Mouse (Mus musculus): ENCODE measurements around the gene Cfap52. TPM values are rescaled to one million over a fixed set of nuclear protein-coding genes. Genes with fewer than 3 reads are reported as not detected.

Gene Cfap52
- polyA plus RNA-seq, 1 experiment from 2014 or later = 0.76 TPM

DNA sequence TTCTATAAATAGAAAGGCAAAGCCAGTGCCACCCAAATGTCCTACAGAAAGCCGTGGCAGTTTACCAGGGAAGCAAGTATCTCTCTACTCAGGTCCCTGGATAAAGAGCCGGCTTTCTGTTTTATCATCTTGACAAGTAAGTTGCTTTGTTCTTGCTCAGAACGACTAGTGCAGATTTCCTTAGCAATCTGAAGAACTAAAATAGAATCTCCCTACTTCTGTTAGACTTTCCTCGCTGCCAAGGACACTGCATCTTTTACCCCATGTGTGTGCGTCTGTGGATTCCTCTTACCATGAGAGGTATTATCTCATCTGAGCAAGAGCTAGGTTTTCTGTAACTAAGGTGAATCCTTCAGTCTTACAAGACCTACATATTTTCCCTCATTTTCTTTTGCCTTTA lies 76.9 kb downstream of the Cfap52 start:
- no peaks in the 10 kb centered on the region for H3K4me1 ChIP-seq
- WGBS = 80% methylated on average over 5 of the region's 5 CpGs
- H3K27me3 ChIP-seq = no peaks in the 10 kb centered on the region
- H3K4me3 ChIP-seq = no peak overlapping the region
- no peaks in the 10 kb centered on the region for H3K9me3 ChIP-seq
- no peaks in the 10 kb centered on the region for H3K36me3 ChIP-seq
- no peak overlapping the region for H3K9ac ChIP-seq
- H3K4me2 ChIP-seq (replicated peaks) = no peak overlapping the region
- no peak overlapping the region for H3K27ac ChIP-seq
- no peak for ATAC-seq (ENCODE audit: low FRiP score, low read depth)

DNA sequence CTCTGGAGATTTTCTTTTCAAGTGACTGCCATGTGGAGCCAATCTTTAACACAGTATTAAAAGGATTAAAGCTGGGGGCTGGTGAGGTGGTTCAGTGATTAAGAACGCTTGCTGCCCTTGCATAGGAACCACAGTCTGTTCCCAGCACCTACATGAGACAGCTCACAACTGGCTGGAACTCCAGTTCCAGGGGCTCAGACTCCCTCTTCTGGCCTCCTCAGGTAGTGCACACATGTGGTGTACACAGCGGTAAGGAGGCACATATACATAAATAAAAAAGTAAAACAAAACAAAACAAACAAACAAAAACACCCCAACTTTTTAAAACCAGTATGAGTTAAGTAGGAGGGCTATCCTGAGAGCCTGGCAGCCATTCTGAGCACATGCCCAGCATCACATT lies 79.5 kb downstream of the Cfap52 start:
- Histone ChIP-seq H3K9me3 (no peaks in the 10 kb centered on the region), H3K27ac (no peak overlapping the region), H3K36me3 (no peaks in the 10 kb centered on the region), H3K27me3 (no peaks in the 10 kb centered on the region), H3K4me1 (no peaks in the 10 kb centered on the region), H3K4me3 (no peak overlapping the region), H3K4me2 (replicated peaks) (no peak overlapping the region), H3K9ac (no peak overlapping the region)
- 90% methylated on average over 2 of the region's 2 CpGs for WGBS
- ATAC-seq (ENCODE audit: low FRiP score, low read depth) = no peak

Other genes with a start within 250 kb of the Cfap52 start
- gene Glp2r, start 194.5 kb downstream of the Cfap52 start, polyA plus RNA-seq (2015; fragmentation: Nextera tagmentation; extraction: Ambion mirVana) = 0.05 TPM in 1 of 2 replicates, not detected in the other
- gene Gsg1l2, start 191.0 kb downstream of the Cfap52 start, polyA plus RNA-seq (2015; fragmentation: Nextera tagmentation; extraction: Ambion mirVana) = not detected in 2 replicates
- 5.4 and 5.7 TPM in 2 replicates for gene Dhrs7c, start 167.5 kb downstream of the Cfap52 start, polyA plus RNA-seq (2015; fragmentation: Nextera tagmentation; extraction: Ambion mirVana)
- 0.51 and 0.63 TPM in 2 replicates for gene Usp43, start 43.5 kb downstream of the Cfap52 start, polyA plus RNA-seq (2015; fragmentation: Nextera tagmentation; extraction: Ambion mirVana)
- 58.3 and 59.4 TPM in 2 replicates for gene Stx8, start 542 bp upstream of the Cfap52 start, polyA plus RNA-seq (2015; fragmentation: Nextera tagmentation; extraction: Ambion mirVana)